Mouse (Mus musculus): ENCODE data around the gene Dbi. TPM values are rescaled to one million over a fixed set of nuclear protein-coding genes. Genes with fewer than 3 reads are reported as not detected.

Gene Dbi
- total RNA-seq, 1 experiment, result 259 TPM

DNA sequence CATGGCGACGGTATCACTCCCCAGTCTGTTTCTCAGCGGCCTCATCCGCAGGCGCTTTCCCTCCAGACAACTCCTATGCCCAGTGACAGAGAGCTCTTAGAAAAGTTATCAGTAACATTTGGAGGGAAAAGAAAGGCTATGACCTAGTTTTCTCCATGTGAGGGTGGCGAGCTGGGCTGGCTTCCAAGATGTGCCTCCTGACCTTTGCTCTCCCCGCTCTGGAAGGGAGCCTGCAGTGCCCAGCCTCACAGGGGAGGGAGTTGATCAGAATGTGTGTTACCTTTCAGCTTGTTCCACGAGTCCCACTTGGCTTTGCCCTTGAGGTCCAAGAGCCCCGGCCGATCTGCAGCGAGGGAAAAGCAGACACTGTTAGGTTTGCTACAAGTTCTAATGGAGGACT, 4.8 kb downstream of the Dbi start:
- in situ Hi-C loops (cut with MboI; ENCODE audit: low sequenced_read_pairs in 2 of 2, unreplicated experiment in 2 of 2), result no loop called here
- peaks cover 5 to 7% of the 10 kb centered on the region in 2 experiments; a peak in 2 of 4 replicates for H3K4me1 ChIP-seq (ENCODE audit: control insufficient read depth in 2 of 2, insufficient read depth in 2 of 2, low read length in 2 of 2, poor library complexity in 1 of 2)

DNA sequence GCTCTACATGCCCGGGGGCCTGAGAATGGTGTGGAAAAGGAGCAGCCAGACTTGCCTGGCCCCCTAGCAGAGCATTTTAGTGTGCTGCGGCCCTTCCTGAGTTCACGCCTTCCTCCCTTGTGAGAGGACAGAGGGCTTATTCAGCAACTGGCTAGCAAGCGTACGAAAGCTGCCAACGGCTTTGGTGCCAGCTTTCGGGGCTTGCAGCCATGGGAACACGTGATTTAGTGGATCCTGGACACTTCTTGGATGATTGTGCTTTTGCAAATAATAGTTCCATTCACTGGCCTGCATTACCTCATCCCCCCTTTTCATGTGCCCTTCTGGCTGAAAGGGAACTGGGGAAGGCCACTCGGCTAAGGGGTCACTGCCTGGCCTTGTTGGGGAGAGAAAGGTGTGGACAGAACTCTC, 5.2 kb downstream of the Dbi start:
- in situ Hi-C loops (cut with MboI; ENCODE audit: low sequenced_read_pairs in 2 of 2, unreplicated experiment in 2 of 2), result no loop called here
- no peak overlapping the region for H3K27ac ChIP-seq (ENCODE audit: insufficient read depth, low read depth, low read length, poor library complexity, severe bottlenecking)
- no peak for DNase-seq (ENCODE audit: low read depth, low spot score)
- peaks cover 20% of the 10 kb centered on the region for H3K36me3 ChIP-seq (ENCODE audit: control insufficient read depth, insufficient read depth, low read length, poor library complexity, severe bottlenecking)
- no peak overlapping the region for H3K9ac ChIP-seq (ENCODE audit: insufficient read depth, low read depth, low read length, poor library complexity, severe bottlenecking)
- H3K4me3 ChIP-seq (ENCODE audit: insufficient read depth in 1 of 2, low read depth in 1 of 2, low read length in 2 of 2, poor library complexity in 1 of 2, severe bottlenecking in 1 of 2), result no peak overlapping the region
- H3K9me3 ChIP-seq (ENCODE audit: control insufficient read depth, insufficient read depth, low read depth, low read length), result no peaks in the 10 kb centered on the region
- peaks cover 5 to 7% of the 10 kb centered on the region in 2 experiments; a peak in 2 of 4 replicates for H3K4me1 ChIP-seq (ENCODE audit: control insufficient read depth in 2 of 2, insufficient read depth in 2 of 2, low read length in 2 of 2, poor library complexity in 1 of 2)
- TF ChIP-seq HCFC1 (IDR thresholded peaks at IDR 0.05; ENCODE audit: borderline replicate concordance, insufficient read depth, low read length) (no peak), ZC3H11A (IDR thresholded peaks at IDR 0.05; ENCODE audit: borderline replicate concordance, low read depth, low read length) (no peak), MAFK (IDR thresholded peaks at IDR 0.05; ENCODE audit: insufficient read depth, low read depth, low read length) (no peak), ZNF384 (IDR thresholded peaks at IDR 0.05; ENCODE audit: low read depth, low read length) (no peak), CHD2 (IDR thresholded peaks at IDR 0.05; ENCODE audit: low read depth, low read length) (no peak)

More for the DNA sequence above, 4.8 kb downstream of the Dbi start:
- Histone ChIP-seq H3K27ac (ENCODE audit: insufficient read depth, low read depth, low read length, poor library complexity, severe bottlenecking) (no peak overlapping the region), H3K36me3 (ENCODE audit: control insufficient read depth, insufficient read depth, low read length, poor library complexity, severe bottlenecking) (peaks cover 20% of the 10 kb centered on the region), H3K9ac (ENCODE audit: insufficient read depth, low read depth, low read length, poor library complexity, severe bottlenecking) (no peak overlapping the region), H3K9me3 (ENCODE audit: control insufficient read depth, insufficient read depth, low read depth, low read length) (no peaks in the 10 kb centered on the region), H3K4me3 (ENCODE audit: insufficient read depth in 1 of 2, low read depth in 1 of 2, low read length in 2 of 2, poor library complexity in 1 of 2, severe bottlenecking in 1 of 2) (no peak overlapping the region)
- TF ChIP-seq ZC3H11A (IDR thresholded peaks at IDR 0.05; ENCODE audit: borderline replicate concordance, low read depth, low read length) (no peak), CHD2 (IDR thresholded peaks at IDR 0.05; ENCODE audit: low read depth, low read length) (no peak), HCFC1 (IDR thresholded peaks at IDR 0.05; ENCODE audit: borderline replicate concordance, insufficient read depth, low read length) (no peak), ZNF384 (IDR thresholded peaks at IDR 0.05; ENCODE audit: low read depth, low read length) (no peak), MAFK (IDR thresholded peaks at IDR 0.05; ENCODE audit: insufficient read depth, low read depth, low read length) (no peak)
- DNase-seq (ENCODE audit: low read depth, low spot score), result no peak

DNA sequence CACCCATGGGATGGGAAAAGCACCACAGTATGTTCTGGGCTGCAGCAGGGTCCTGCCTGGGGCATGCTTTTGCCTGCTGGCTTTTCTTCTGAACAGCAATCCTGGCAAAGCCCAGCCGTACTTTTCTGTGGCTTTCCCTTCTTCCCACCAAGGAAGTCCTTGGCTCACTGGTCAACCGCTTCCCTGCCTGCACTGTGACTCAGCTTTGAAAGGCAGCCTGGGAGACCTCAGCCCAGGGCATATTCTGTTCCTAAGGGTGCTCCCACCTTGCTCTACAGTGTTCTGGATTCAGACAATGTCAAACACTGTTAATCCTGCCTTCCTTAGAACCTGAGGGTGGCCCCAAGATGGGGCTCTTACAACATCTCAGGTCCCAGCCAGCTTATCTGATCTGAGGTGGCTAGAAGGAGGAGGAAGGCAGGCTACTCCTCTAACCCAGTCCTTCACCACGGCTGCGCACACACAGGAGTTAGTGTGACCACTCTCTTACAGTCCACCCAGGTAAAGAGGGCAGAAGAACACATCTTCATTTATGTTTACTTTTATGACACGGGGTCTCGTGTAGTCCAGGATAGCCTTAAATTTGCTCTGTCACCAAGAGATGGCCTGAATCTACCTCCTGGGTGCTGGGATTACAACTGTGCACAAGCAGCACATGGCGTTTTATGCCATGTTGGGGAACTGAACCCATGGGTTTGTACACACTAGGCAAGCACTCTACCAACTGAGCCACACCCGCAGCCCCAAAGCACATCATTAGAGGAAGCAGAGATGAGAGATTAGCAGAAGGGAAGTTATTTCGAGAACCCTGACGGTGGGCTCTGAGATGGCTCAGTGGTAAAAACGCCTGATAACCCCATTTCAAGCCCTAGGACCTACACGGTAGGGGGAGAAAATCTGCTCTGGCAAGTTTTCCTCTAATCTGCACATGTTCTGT, 8.4 kb downstream of the Dbi start:
- Histone ChIP-seq H3K4me3 (ENCODE audit: insufficient read depth in 1 of 2, low read depth in 1 of 2, low read length in 2 of 2, poor library complexity in 1 of 2, severe bottlenecking in 1 of 2) (no peak overlapping the region), H3K9ac (ENCODE audit: insufficient read depth, low read depth, low read length, poor library complexity, severe bottlenecking) (no peak overlapping the region; the same call in 1 of the 2 replicates), H3K4me1 (ENCODE audit: control insufficient read depth in 2 of 2, insufficient read depth in 2 of 2, low read length in 2 of 2, poor library complexity in 1 of 2) (0 out of 4 replicates have a peak, but pooled peaks cover 0 to 2% of the 10 kb centered on the region in 2 experiments), H3K36me3 (ENCODE audit: control insufficient read depth, insufficient read depth, low read length, poor library complexity, severe bottlenecking) (peaks cover 20% of the 10 kb centered on the region), H3K9me3 (ENCODE audit: control insufficient read depth, insufficient read depth, low read depth, low read length) (no peaks in the 10 kb centered on the region), H3K27ac (ENCODE audit: insufficient read depth, low read depth, low read length, poor library complexity, severe bottlenecking) (no peak overlapping the region)
- TF ChIP-seq MAFK (IDR thresholded peaks at IDR 0.05; ENCODE audit: insufficient read depth, low read depth, low read length), result no peak
- no peak for TF ChIP-seq ZNF384 (IDR thresholded peaks at IDR 0.05; ENCODE audit: low read depth, low read length)
- no peak for TF ChIP-seq HCFC1 (IDR thresholded peaks at IDR 0.05; ENCODE audit: borderline replicate concordance, insufficient read depth, low read length)
- TF ChIP-seq CHD2 (IDR thresholded peaks at IDR 0.05; ENCODE audit: low read depth, low read length), result no peak
- TF ChIP-seq ZC3H11A (IDR thresholded peaks at IDR 0.05; ENCODE audit: borderline replicate concordance, low read depth, low read length), result no peak
- in situ Hi-C loops (cut with MboI; ENCODE audit: low sequenced_read_pairs in 2 of 2, unreplicated experiment in 2 of 2), result no loop called here
- DNase-seq (ENCODE audit: low read depth, low spot score), result no peak

- Histone ChIP-seq H3K36me3 (ENCODE audit: control insufficient read depth, insufficient read depth, low read length, poor library complexity, severe bottlenecking) (peaks cover 20% of the 10 kb centered on the region), H3K4me1 (ENCODE audit: control insufficient read depth in 2 of 2, insufficient read depth in 2 of 2, low read length in 2 of 2, poor library complexity in 1 of 2) (0 out of 4 replicates have a peak, but pooled peaks cover 0 to 2% of the 10 kb centered on the region in 2 experiments)
Observed at GRCm38 (mm10) chr1:120111766-120112165, 9.1 kb downstream of the Dbi start.

More at GRCm38 (mm10) chr1:120111766-120112165, 9.1 kb downstream of the Dbi start:
- Histone ChIP-seq H3K27ac (ENCODE audit: insufficient read depth, low read depth, low read length, poor library complexity, severe bottlenecking) (no peak overlapping the region), H3K9ac (ENCODE audit: insufficient read depth, low read depth, low read length, poor library complexity, severe bottlenecking) (no peak overlapping the region), H3K9me3 (ENCODE audit: control insufficient read depth, insufficient read depth, low read depth, low read length) (no peaks in the 10 kb centered on the region), H3K4me3 (ENCODE audit: insufficient read depth in 1 of 2, low read depth in 1 of 2, low read length in 2 of 2, poor library complexity in 1 of 2, severe bottlenecking in 1 of 2) (no peak overlapping the region)
- TF ChIP-seq MAFK (IDR thresholded peaks at IDR 0.05; ENCODE audit: insufficient read depth, low read depth, low read length), result no peak
- TF ChIP-seq ZNF384 (IDR thresholded peaks at IDR 0.05; ENCODE audit: low read depth, low read length), result no peak
- no peak for TF ChIP-seq CHD2 (IDR thresholded peaks at IDR 0.05; ENCODE audit: low read depth, low read length)
- no peak for TF ChIP-seq HCFC1 (IDR thresholded peaks at IDR 0.05; ENCODE audit: borderline replicate concordance, insufficient read depth, low read length)
- no peak for TF ChIP-seq ZC3H11A (IDR thresholded peaks at IDR 0.05; ENCODE audit: borderline replicate concordance, low read depth, low read length)
- no peak for DNase-seq (ENCODE audit: low read depth, low spot score)
- in situ Hi-C loops (cut with MboI; ENCODE audit: low sequenced_read_pairs in 2 of 2, unreplicated experiment in 2 of 2), result no loop called here
